Mouse (Mus musculus) MEL-GATA-1-ER (cell line): ENCODE results near the gene Lpar1.

ENCODE experiments used
- DNase-seq: peaks from one replicate; pipeline ENCODE4 v3.0.0-alpha.2; 2012; ENCODE audit warnings: low read depth; ENCODE audit errors: extremely low read depth

Gene Lpar1

GRCm38 (mm10) chr4:58508833-58509232 lies 44.9 kb downstream of the Lpar1 start:
- DNase-seq = no peak

GRCm38 (mm10) chr4:58507536-58507935 lies 46.2 kb downstream of the Lpar1 start:
- DNase-seq = no peak

- no peak for DNase-seq
Measured at GRCm38 (mm10) chr4:58506539-58507527, 46.9 kb downstream of the Lpar1 start.

GRCm38 (mm10) chr4:58504250-58504649 lies 49.4 kb downstream of the Lpar1 start:
- no peak for DNase-seq

GRCm38 (mm10) chr4:58501012-58501777 lies 52.5 kb downstream of the Lpar1 start:
- DNase-seq = no peak

GRCm38 (mm10) chr4:58499831-58500230 lies 53.9 kb downstream of the Lpar1 start:
- DNase-seq = no peak

- DNase-seq = no peak
Measured at GRCm38 (mm10) chr4:58499241-58499640, 54.5 kb downstream of the Lpar1 start.

- no peak for DNase-seq
Measured at GRCm38 (mm10) chr4:58498734-58499133, 55.0 kb downstream of the Lpar1 start.

- DNase-seq = no peak
Measured at GRCm38 (mm10) chr4:58497284-58497683, 56.4 kb downstream of the Lpar1 start.

GRCm38 (mm10) chr4:58496743-58497142 lies 57.0 kb downstream of the Lpar1 start:
- DNase-seq = no peak

- no peak for DNase-seq
Measured at GRCm38 (mm10) chr4:58491742-58492141, 62.0 kb downstream of the Lpar1 start.

GRCm38 (mm10) chr4:58490374-58490773 lies 63.3 kb downstream of the Lpar1 start:
- DNase-seq = no peak

- DNase-seq = no peak
Measured at GRCm38 (mm10) chr4:58478564-58478963, 75.1 kb downstream of the Lpar1 start.

- no peak for DNase-seq
Measured at GRCm38 (mm10) chr4:58477691-58478090, 76.0 kb downstream of the Lpar1 start.

- DNase-seq = no peak
Measured at GRCm38 (mm10) chr4:58471203-58471910, 82.3 kb downstream of the Lpar1 start.

GRCm38 (mm10) chr4:58469651-58470592 lies 83.8 kb downstream of the Lpar1 start:
- no peak for DNase-seq

GRCm38 (mm10) chr4:58469035-58469434 lies 84.7 kb downstream of the Lpar1 start:
- DNase-seq = no peak

GRCm38 (mm10) chr4:58465586-58465985 lies 88.1 kb downstream of the Lpar1 start:
- DNase-seq = no peak

GRCm38 (mm10) chr4:58464390-58465164 lies 89.1 kb downstream of the Lpar1 start:
- DNase-seq = no peak

- DNase-seq = no peak
Measured at GRCm38 (mm10) chr4:58462990-58463389, 90.7 kb downstream of the Lpar1 start.
